Mouse (Mus musculus) midbrain, embryonic 15.5 days (tissue): ENCODE data around the gene Nisch. TPM values are rescaled to one million over a fixed set of nuclear protein-coding genes. Genes with fewer than 3 reads are reported as not detected.

ENCODE experiments used
- ATAC-seq: fragments of 200-750 bp; cut with Nextera tagmentation; replicated peaks from 2 replicates; pipeline ENCODE4 v1.8.0; 2017; ENCODE audit warnings: moderate TSS enrichment
- H3K27ac ChIP-seq: fragments of 300-500 bp; sonication (generic); 2 replicates; pipeline ENCODE4 v1.5.1; 2015; ENCODE audit warnings: mild to moderate bottlenecking, inconsistent platforms
- H3K27me3 ChIP-seq: fragments of 300-500 bp; sonication (generic); replicated peaks from 2 replicates; pipeline ENCODE4 v1.6.1; 2015; ENCODE audit warnings: inconsistent platforms
- H3K36me3 ChIP-seq: fragments of 300-500 bp; sonication (generic); replicated peaks from 2 replicates; pipeline ENCODE4 v1.6.1; 2015; ENCODE audit warnings: inconsistent platforms
- H3K4me1 ChIP-seq: fragments of 300-500 bp; sonication (generic); 2 replicates; pipeline ENCODE4 v1.6.1; 2015; ENCODE audit warnings: inconsistent platforms
- H3K4me2 ChIP-seq: fragments of 300-500 bp; sonication (generic); 2 replicates; pipeline ENCODE4 v1.6.1; 2015; ENCODE audit warnings: inconsistent platforms, mild to moderate bottlenecking, moderate library complexity
- H3K4me3 ChIP-seq: fragments of 300-500 bp; sonication (generic); 2 replicates; pipeline ENCODE4 v1.5.1; 2015; ENCODE audit warnings: mild to moderate bottlenecking, inconsistent platforms
- H3K9ac ChIP-seq: fragments of 300-500 bp; sonication (generic); 2 replicates; pipeline ENCODE4 v1.6.1; 2015; ENCODE audit warnings: mild to moderate bottlenecking, inconsistent platforms
- H3K9me3 ChIP-seq: fragments of 300-500 bp; sonication (generic); 2 replicates; pipeline ENCODE4 v1.6.1; 2016; ENCODE audit warnings: inconsistent platforms
- WGBS: fragments of 180-500 bp; shearing (Covaris S2); methylation state at CpG from one replicate; pipeline ENCODE4 v1.1.7; 2015; ENCODE audit warnings: mixed read lengths; 5-methylcytosine and 5-hydroxymethylcytosine counted together
- polyA plus RNA-seq: library from polyadenylated mRNA; unstranded; fragments of >200 nt; fragmentation: Nextera tagmentation; extraction: Ambion mirVana; gene quantifications from 2 replicates; pipeline ENCODE4 v1.2.1, GENCODE M21; 2015

The Nisch gene
- polyA plus RNA-seq, 1 experiment from 2014 or later = 420 TPM

GRCm38 (mm10) chr14:31131272-31131821 lies 85.4 kb downstream of the Nisch start:
- under 1% methylated on average over 43 of the region's 43 CpGs for WGBS
- peaks cover 60% of the 10 kb centered on the region for H3K4me1 ChIP-seq
- peak; percentile 12; the same call in 1 of the 2 replicates for ATAC-seq
- peak overlapping the region; percentile 61 for H3K4me2 ChIP-seq
- H3K36me3 ChIP-seq = no peaks in the 10 kb centered on the region; the same call in 1 of the 2 replicates
- no peaks in the 10 kb centered on the region for H3K27me3 ChIP-seq
- peak overlapping the region; percentile 80 for H3K4me3 ChIP-seq
- H3K9me3 ChIP-seq = no peaks in the 10 kb centered on the region
- H3K27ac ChIP-seq = peak overlapping the region; percentile 90
- H3K9ac ChIP-seq = peak overlapping the region; percentile 64

GRCm38 (mm10) chr14:31130236-31131220 lies 86.2 kb downstream of the Nisch start, which contains the start of gene Nt5dc2:
Gene Nt5dc2, plus strand, starts transcription at chr14:31131053.
- 4% methylated on average over 62 of the region's 63 CpGs for WGBS
- ATAC-seq = peak; percentile 83

GRCm38 (mm10) chr14:31129326-31130235 lies 87.2 kb downstream of the Nisch start:
- Histone ChIP-seq H3K4me3 (peak overlapping the region; percentile 92), H3K36me3 (no peaks in the 10 kb centered on the region), H3K4me2 (peak overlapping the region; percentile 91), H3K9me3 (no peaks in the 10 kb centered on the region), H3K9ac (0 out of 2 replicates have a peak overlapping the region, but pooled peaks have one; percentile 21), H3K27ac (peak overlapping the region; percentile 90), H3K4me1 (peaks cover 68% of the 10 kb centered on the region), H3K27me3 (no peaks in the 10 kb centered on the region)
- no peak for ATAC-seq
- 69% methylated on average over 15 of the region's 15 CpGs for WGBS

More at GRCm38 (mm10) chr14:31130236-31131220, 86.2 kb downstream of the Nisch start, which contains the start of gene Nt5dc2:
- H3K9me3 ChIP-seq = no peaks in the 10 kb centered on the region
- H3K27ac ChIP-seq = peak within 1 kb of the TSS; percentile 90
- no peaks in the 10 kb centered on the region for H3K36me3 ChIP-seq
- H3K4me2 ChIP-seq = peak within 1 kb of the TSS; percentile 61
- H3K9ac ChIP-seq = peak within 1 kb of the TSS; percentile 64
- no peaks in the 10 kb centered on the region for H3K27me3 ChIP-seq
- peak within 1 kb of the TSS; percentile 80 for H3K4me3 ChIP-seq
- H3K4me1 ChIP-seq = peaks cover 64% of the 10 kb centered on the region

- peaks cover 61% of the 10 kb centered on the region for H3K4me1 ChIP-seq
- under 1% methylated on average over 33 of the region's 33 CpGs for WGBS
Observed at GRCm38 (mm10) chr14:31128826-31129219, 87.9 kb downstream of the Nisch start, which contains the start of gene Smim4. Gene Smim4, minus strand, starts transcription at chr14:31128956.

GRCm38 (mm10) chr14:31128101-31128825 lies 88.5 kb downstream of the Nisch start:
- 0 out of 2 replicates have a peak, but pooled peaks have one; percentile 1 for ATAC-seq
- 2% methylated on average over 23 of the region's 23 CpGs for WGBS
- Histone ChIP-seq H3K4me2 (peak overlapping the region; percentile 91), H3K9me3 (no peaks in the 10 kb centered on the region), H3K4me1 (peaks cover 55% of the 10 kb centered on the region), H3K27me3 (no peaks in the 10 kb centered on the region), H3K4me3 (peak overlapping the region; percentile 92), H3K36me3 (0 out of 2 replicates have a peak, but pooled peaks cover 2% of the 10 kb centered on the region), H3K9ac (peak overlapping the region; percentile 73), H3K27ac (peak overlapping the region; percentile 90)

More at GRCm38 (mm10) chr14:31128826-31129219, 87.9 kb downstream of the Nisch start, which contains the start of gene Smim4:
- Histone ChIP-seq H3K36me3 (no peaks in the 10 kb centered on the region), H3K4me3 (peak within 1 kb of the TSS; percentile 92), H3K27ac (peak within 1 kb of the TSS; percentile 90), H3K4me2 (peak within 1 kb of the TSS; percentile 91), H3K9me3 (no peaks in the 10 kb centered on the region), H3K27me3 (no peaks in the 10 kb centered on the region), H3K9ac (peak within 1 kb of the TSS; percentile 73)
- peak; percentile 96 for ATAC-seq

GRCm38 (mm10) chr14:31126826-31127225 lies 89.9 kb downstream of the Nisch start:
- Histone ChIP-seq H3K4me1 (peaks cover 41% of the 10 kb centered on the region), H3K4me3 (no peak overlapping the region), H3K9ac (no peak overlapping the region), H3K27ac (no peak overlapping the region), H3K36me3 (peaks cover 8% of the 10 kb centered on the region; the same call in 1 of the 2 replicates), H3K4me2 (0 out of 2 replicates have a peak overlapping the region, but pooled peaks have one; percentile 29), H3K27me3 (no peaks in the 10 kb centered on the region), H3K9me3 (no peaks in the 10 kb centered on the region)
- no peak for ATAC-seq
- WGBS = 96% methylated on average over 8 of the region's 8 CpGs

GRCm38 (mm10) chr14:31125106-31126075 lies 91.4 kb downstream of the Nisch start:
- H3K27me3 ChIP-seq = no peaks in the 10 kb centered on the region
- WGBS = 71% methylated on average over 9 of the region's 9 CpGs
- no peak overlapping the region for H3K4me2 ChIP-seq
- ATAC-seq = no peak
- H3K9ac ChIP-seq = no peak overlapping the region; the same call in 1 of the 2 replicates
- peaks cover 34% of the 10 kb centered on the region for H3K4me1 ChIP-seq
- peaks cover 13% of the 10 kb centered on the region; the same call in 1 of the 2 replicates for H3K36me3 ChIP-seq
- H3K9me3 ChIP-seq = no peaks in the 10 kb centered on the region
- no peak overlapping the region for H3K27ac ChIP-seq
- no peak overlapping the region for H3K4me3 ChIP-seq

Other genes with a start within 250 kb of the Nisch start
- gene Glt8d1, start 215.5 kb downstream of the Nisch start, polyA plus RNA-seq = 53.0 and 63.3 TPM in 2 replicates
- 273 and 290 TPM in 2 replicates for gene Spcs1, start 215.3 kb downstream of the Nisch start, polyA plus RNA-seq
- 134 and 142 TPM in 2 replicates for gene Pbrm1, start 197.8 kb downstream of the Nisch start, polyA plus RNA-seq
- 47.8 and 55.1 TPM in 2 replicates for gene Gnl3, start 197.8 kb downstream of the Nisch start, polyA plus RNA-seq
- 51.1 and 51.3 TPM in 2 replicates for gene Smim4, start 88.0 kb downstream of the Nisch start, polyA plus RNA-seq
- 247 and 295 TPM in 2 replicates for gene Nt5dc2, start 85.9 kb downstream of the Nisch start, polyA plus RNA-seq
- gene Stab1, start 48.3 kb downstream of the Nisch start, polyA plus RNA-seq = 22.8 TPM in 2 replicates
- 2.9 and 4.6 TPM in 2 replicates for gene Tnnc1, start 8.6 kb downstream of the Nisch start, polyA plus RNA-seq
- 0.65 and 0.86 TPM in 2 replicates for gene Sema3g, start 914 bp upstream of the Nisch start, polyA plus RNA-seq
- 9.9 TPM in 2 replicates for gene Phf7, start 34.4 kb upstream of the Nisch start, polyA plus RNA-seq
- gene Bap1, start 34.5 kb upstream of the Nisch start, polyA plus RNA-seq = 124 and 130 TPM in 2 replicates
- gene Dnah1, start 107.0 kb upstream of the Nisch start, polyA plus RNA-seq = 4.6 and 4.9 TPM in 2 replicates
- gene Capn7, start 119.7 kb upstream of the Nisch start, polyA plus RNA-seq = 85.9 and 89.5 TPM in 2 replicates
- 151 and 161 TPM in 2 replicates for gene Sh3bp5, start 219.1 kb upstream of the Nisch start, polyA plus RNA-seq